Mouse (Mus musculus): ENCODE measurements around the gene Exoc1. TPM values are rescaled to one million over a fixed set of nuclear protein-coding genes. Genes with fewer than 3 reads are reported as not detected.

Exoc1 gene
- total RNA-seq, 2 experiments from 2014 or later = 55.4 to 59.9 TPM

GRCm38 (mm10) chr5:76612867-76613499, 83.9 kb downstream of the Exoc1 start:
- no peak overlapping the region for H3K27ac ChIP-seq
- no peak for DNase-seq (ENCODE audit: extremely low spot score in 1 of 2, low spot score in 2 of 2)
- no peak for TF ChIP-seq CTCF (IDR thresholded peaks at IDR 0.05)
- H3K4me3 ChIP-seq = no peak overlapping the region
- intact Hi-C loops (cut with DNase I) = no loop called here

- H3K27ac ChIP-seq = no peak overlapping the region
- intact Hi-C loops (cut with DNase I) = no loop called here
- H3K4me3 ChIP-seq = no peak overlapping the region
- DNase-seq (ENCODE audit: extremely low spot score in 1 of 2, low spot score in 2 of 2) = no peak
- TF ChIP-seq CTCF (IDR thresholded peaks at IDR 0.05) = no peak
These were observed 86.2 kb downstream of the Exoc1 start for GRCm38 (mm10) chr5:76615276-76615675.

- no peak for DNase-seq (ENCODE audit: extremely low spot score in 1 of 2, low spot score in 2 of 2)
- intact Hi-C loops (cut with DNase I) = no loop called here
- Histone ChIP-seq H3K27ac (no peak overlapping the region), H3K4me3 (no peak overlapping the region)
- TF ChIP-seq CTCF (IDR thresholded peaks at IDR 0.05) = no peak
These were observed 87.2 kb downstream of the Exoc1 start for GRCm38 (mm10) chr5:76616196-76616747.

- H3K27ac ChIP-seq = no peak overlapping the region
- no peak for TF ChIP-seq CTCF (IDR thresholded peaks at IDR 0.05)
These were observed 89.6 kb downstream of the Exoc1 start for GRCm38 (mm10) chr5:76618750-76619149.

More at GRCm38 (mm10) chr5:76618750-76619149, 89.6 kb downstream of the Exoc1 start:
- no peak for DNase-seq (ENCODE audit: extremely low spot score in 1 of 2, low spot score in 2 of 2)
- intact Hi-C loops (cut with DNase I) = no loop called here
- H3K4me3 ChIP-seq = no peak overlapping the region

Other genes starting within 250 kb of the Exoc1 start
- gene Clock, start 224.5 kb upstream of the Exoc1 start, total RNA-seq (2021) = 10 to 100 TPM; 56.7 to 56.9 TPM
- gene Pdcl2, start 198.2 kb upstream of the Exoc1 start, total RNA-seq (2021) = not detected
- gene Nmu, start 165.5 kb upstream of the Exoc1 start, total RNA-seq (2021) = not detected
- not detected for gene Gm7271, start 45.3 kb upstream of the Exoc1 start, total RNA-seq (2021)
- gene Cep135, start 59.4 kb downstream of the Exoc1 start, total RNA-seq (2021) = 1 to 10 TPM; 6.8 to 7.2 TPM
- gene C530008M17Rik, start 127.2 kb downstream of the Exoc1 start, total RNA-seq (2021) = 10 to 100 TPM; 59.4 to 61.7 TPM

Data from left cerebral cortex, adult 2 months (tissue).